Mouse (Mus musculus): ENCODE data around the gene Olfr150.

Olfr150 gene

GRCm38 (mm10) chr9:39730678-39731077 lies at the start of gene Olfr150:
Gene Olfr150 (plus strand): TSS chr9:39730978.
- no peak for DNase-seq (ENCODE audit: extremely low read depth, insufficient read length, low spot score)

DNA sequence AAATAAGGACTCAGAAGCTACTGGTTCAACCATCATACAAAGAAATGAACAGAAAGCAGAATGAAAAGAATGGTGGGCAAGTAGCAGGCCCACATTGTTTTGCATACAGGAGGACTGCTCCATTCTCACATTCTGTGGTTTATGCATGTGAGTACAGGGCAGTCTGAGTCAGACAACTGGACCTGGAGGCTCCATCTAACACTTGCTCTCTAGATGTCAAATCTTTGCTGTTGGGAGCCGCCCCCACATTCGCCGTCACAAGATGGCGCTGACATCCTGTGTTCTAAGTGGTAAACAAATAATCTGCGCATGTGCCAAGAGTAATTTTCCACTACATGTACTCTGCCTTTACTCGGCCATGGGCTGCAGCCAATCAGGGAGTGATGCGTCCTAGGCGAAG lies 29.7 kb upstream of the Olfr150 start:
- peak; percentile 10 for DNase-seq (ENCODE audit: extremely low read depth, insufficient read length, low spot score)

- no peak for DNase-seq (ENCODE audit: extremely low read depth, insufficient read length, low spot score)
These were observed 23.8 kb upstream of the Olfr150 start, which contains the start of gene Olfr149 for GRCm38 (mm10) chr9:39707017-39707416. Gene Olfr149 (minus strand): TSS chr9:39707117.

DNA sequence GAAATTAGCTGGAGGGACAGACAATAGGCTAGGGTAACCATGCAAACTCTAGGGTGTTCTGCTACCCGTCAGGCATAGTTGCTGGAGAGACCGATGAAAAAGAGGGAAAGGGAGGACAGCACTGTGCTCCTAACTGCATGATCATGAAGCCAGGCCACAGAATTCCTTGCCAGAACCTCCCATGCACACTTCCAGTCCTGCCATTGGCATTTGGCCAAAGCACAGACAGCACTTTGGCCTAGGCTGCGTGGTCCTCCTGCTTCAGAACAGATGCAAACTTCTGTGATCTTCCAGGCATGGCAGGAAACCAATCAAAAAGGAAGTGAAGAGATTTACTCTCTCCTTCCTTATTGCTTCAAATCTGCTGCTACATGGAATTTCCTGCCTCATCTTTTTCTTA lies 21.8 kb upstream of the Olfr150 start:
- DNase-seq (ENCODE audit: extremely low read depth, insufficient read length, low spot score), result no peak

DNA sequence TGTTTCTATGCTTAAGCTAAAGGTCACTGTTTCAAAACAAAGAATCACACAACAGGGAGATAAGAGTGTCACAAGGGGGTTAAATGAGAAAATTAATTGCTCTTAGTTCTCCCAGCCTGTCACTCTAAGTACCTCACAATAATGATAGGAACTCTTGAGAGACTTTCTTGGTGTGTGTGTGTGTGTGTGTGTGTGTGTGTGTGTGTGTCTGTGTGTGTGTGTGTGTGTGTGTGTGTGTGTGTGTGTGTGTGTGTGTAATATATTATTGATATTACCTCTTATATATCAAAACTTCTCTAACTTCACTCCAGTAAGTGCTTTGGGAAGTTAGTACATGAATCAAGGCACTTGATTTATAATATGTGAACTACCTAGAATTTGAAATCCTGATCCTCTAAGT lies 19.7 kb upstream of the Olfr150 start, which contains the start of gene Olfr965:
Olfr965 (plus strand) TSS at position 301 of the 400 bp plus-strand sequence.
- no peak for DNase-seq (ENCODE audit: extremely low read depth, insufficient read length, low spot score)

DNA sequence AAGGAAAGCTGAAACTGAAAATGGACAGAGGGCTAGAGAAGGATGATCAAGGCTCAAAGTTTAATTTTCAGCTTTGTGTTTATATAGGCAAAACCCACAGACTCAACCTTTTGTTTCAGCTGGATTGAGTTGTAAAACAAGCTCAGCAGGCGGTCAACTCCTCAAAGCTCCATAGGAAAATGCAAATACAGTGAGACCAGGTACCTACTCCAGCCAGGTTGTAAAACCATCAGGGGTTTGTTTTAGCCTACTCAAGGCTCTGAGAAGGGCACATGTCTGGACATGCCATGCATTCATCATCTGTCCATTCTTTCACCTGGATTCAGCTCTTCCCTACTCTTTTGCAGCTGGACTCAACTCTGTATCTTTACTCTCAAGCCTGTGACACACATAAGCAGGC lies 10.0 kb downstream of the Olfr150 start:
- no peak for DNase-seq (ENCODE audit: extremely low read depth, insufficient read length, low spot score)

GRCm38 (mm10) chr9:39745949-39746348 lies 15.2 kb downstream of the Olfr150 start, which contains the start of gene Olfr967:
Gene Olfr967 (plus strand): TSS chr9:39746249.
- no peak for DNase-seq (ENCODE audit: extremely low read depth, insufficient read length, low spot score)

DNA sequence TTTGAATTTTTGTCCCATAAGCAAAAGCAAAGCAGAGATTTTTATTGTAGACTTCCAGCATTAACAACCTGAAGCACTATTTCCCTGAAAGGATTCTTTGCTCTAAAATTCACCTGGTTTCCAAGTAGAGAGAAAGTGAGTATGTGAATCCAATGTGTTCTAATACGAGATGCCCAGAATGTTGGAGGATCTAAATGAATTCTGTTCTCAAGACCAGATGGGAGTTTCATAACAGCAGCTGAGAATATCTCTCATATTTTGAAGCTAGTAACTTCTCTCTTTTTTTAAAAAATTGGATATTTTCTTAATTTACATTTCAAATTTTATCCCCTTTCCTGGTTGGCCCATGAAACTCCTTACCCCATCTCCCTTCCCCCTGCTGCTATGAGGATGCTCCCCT lies 15.7 kb downstream of the Olfr150 start:
- DNase-seq (ENCODE audit: extremely low read depth, insufficient read length, low spot score), result no peak

DNA sequence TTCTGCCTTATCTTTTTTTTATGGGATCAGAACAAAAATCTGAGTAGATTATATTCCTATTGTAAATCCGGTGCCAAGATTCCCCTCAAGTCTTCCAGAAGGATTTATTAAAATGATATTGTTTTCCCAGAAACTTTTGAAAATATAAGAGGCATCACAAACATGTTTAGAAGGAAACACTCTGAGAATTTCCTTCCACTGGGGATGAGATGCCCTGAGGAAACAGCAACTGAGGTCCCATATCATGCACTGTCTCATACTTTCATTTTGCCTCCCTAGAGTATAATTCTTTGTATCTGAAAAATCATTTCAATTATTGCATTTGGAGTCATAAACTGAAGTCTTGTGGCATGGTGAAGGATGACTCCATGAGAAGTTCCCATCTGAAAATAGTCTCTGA lies 52.4 kb downstream of the Olfr150 start, which contains the start of gene Olfr968:
Olfr968 (minus strand) TSS at position 101 of the 400 bp plus-strand sequence.
- DNase-seq (ENCODE audit: extremely low read depth, insufficient read length, low spot score), result no peak

Measured in 3134 (cell line).